In genomic region chr3:104512424-104512748, GRCm38 (mm10) we compare ENCODE assay signal across 8 mouse cellular contexts. TPM values are rescaled to one million over a fixed set of nuclear protein-coding genes. Genes with fewer than 3 reads are reported as not detected.
A peak's percentile ranks its signal among the peaks of the same experiment; 100 is the strongest.
DNase-seq lines count a peak whose midpoint lies in the region; ATAC-seq and TF ChIP-seq lines count a peak whose summit lies in the region.

No protein-coding gene starts in this region.

- peak overlapping the region; percentile 75 for H3K4me2 ChIP-seq in heart, embryonic 14.5 days (ENCODE audit: low read length)
- peak overlapping the region; percentile 69 for H3K4me2 ChIP-seq in forebrain, postnatal 0 days (ENCODE audit: low read depth)

- peak overlapping the region; percentile 65 to 79 for H3K4me3 ChIP-seq in heart, embryonic 14.5 days (ENCODE audit: control insufficient read depth in 1 of 2, insufficient read depth in 1 of 2, low read depth in 1 of 2, low read length in 2 of 2)
- H3K4me3 ChIP-seq in ES-E14 (ENCODE audit: insufficient read depth in 1 of 2, low read depth in 1 of 2, low read length in 2 of 2, poor library complexity in 1 of 2, severe bottlenecking in 1 of 2) (peak overlapping the region; percentile 59 to 80), macrophage (ENCODE audit: inconsistent target) (peak overlapping the region; percentile 87)
- peak overlapping the region; percentile 97 for H3K4me3 ChIP-seq in forebrain, postnatal 0 days (ENCODE audit: low read depth, low read length)

- no peak for TF ChIP-seq CTCF in forebrain, postnatal 0 days (IDR thresholded peaks at IDR 0.05; ENCODE audit: low read depth)

- DNase-seq in heart, adult 8-10 months (ENCODE audit: low spot score): no peak
- DNase-seq in ES-E14 (ENCODE audit: low read depth, low spot score): no peak
- no peak for DNase-seq in forebrain, postnatal 0 days
- no peak for DNase-seq in MN1 (ENCODE audit: low spot score)
- DNase-seq in urinary bladder, postnatal 14 days (ENCODE audit: low spot score): no peak
- no peak for DNase-seq in embryo, embryonic 10.5 days (ENCODE audit: low spot score)

- peak overlapping the region; percentile 72 for H3K9ac ChIP-seq in heart, embryonic 14.5 days (ENCODE audit: low read length)
- H3K9ac ChIP-seq in ES-E14 (ENCODE audit: insufficient read depth, low read depth, low read length, poor library complexity, severe bottlenecking): no peak overlapping the region
- H3K9ac ChIP-seq in forebrain, postnatal 0 days: peak overlapping the region; percentile 58

- 24% methylated on average over 5 of the region's 5 CpGs for WGBS in heart, embryonic 14.5 days
- WGBS in forebrain, postnatal 0 days: 18% methylated on average over 5 of the region's 5 CpGs
- WGBS in macrophage (ENCODE audit: missing documents): 1% methylated on average over 5 of the region's 5 CpGs

- H3K27me3 ChIP-seq in heart, embryonic 14.5 days (ENCODE audit: control insufficient read depth, insufficient read depth, low read length): no peaks in the 10 kb centered on the region
- no peaks in the 10 kb centered on the region for H3K27me3 ChIP-seq in forebrain, postnatal 0 days (ENCODE audit: insufficient read depth, low read length)

- in situ Hi-C loops in ES-E14 (cut with MboI; ENCODE audit: low sequenced_read_pairs in 2 of 2, unreplicated experiment in 2 of 2): loop anchor here (10.0 to 25.0 kb wide), 2 partner anchors 172 to 175 kb away; no protein-coding TSS in a partner anchor

- peak overlapping the region; percentile 91 to 94 for H3K27ac ChIP-seq in heart, embryonic 14.5 days (replicated peaks in 1 of 2; ENCODE audit: control insufficient read depth in 1 of 2, insufficient read depth in 1 of 2, low read depth in 2 of 2, low read length in 2 of 2)
- no peak overlapping the region for H3K27ac ChIP-seq in ES-E14 (ENCODE audit: insufficient read depth, low read depth, low read length, poor library complexity, severe bottlenecking)
- peak overlapping the region; percentile 82 for H3K27ac ChIP-seq in forebrain, postnatal 0 days (ENCODE audit: low read depth, low read length)
- peak overlapping the region; percentile 59 for H3K27ac ChIP-seq in macrophage

- no peaks in the 10 kb centered on the region for H3K9me3 ChIP-seq in heart, embryonic 14.5 days (ENCODE audit: control insufficient read depth, low read length)
- H3K9me3 ChIP-seq in ES-E14 (ENCODE audit: control insufficient read depth, insufficient read depth, low read depth, low read length): no peaks in the 10 kb centered on the region
- no peaks in the 10 kb centered on the region for H3K9me3 ChIP-seq in forebrain, postnatal 0 days (ENCODE audit: low read length)

- no peak for ATAC-seq in heart, embryonic 14.5 days (ENCODE audit: insufficient number of reproducible peaks, insufficient read depth, low FRiP score, low read depth)
- no peak for ATAC-seq in forebrain, postnatal 0 days

- H3K79me2 ChIP-seq in macrophage (ENCODE audit: inconsistent target): peaks cover 39% of the 10 kb centered on the region

- H3K4me1 ChIP-seq in heart, embryonic 14.5 days (ENCODE audit: control insufficient read depth in 2 of 2, insufficient read depth in 2 of 2, low read length in 2 of 2): peaks cover 0 to 18% of the 10 kb centered on the region in 2 experiments; a peak in 2 of 4 replicates
- no peaks in the 10 kb centered on the region for H3K4me1 ChIP-seq in ES-E14 (ENCODE audit: control insufficient read depth in 2 of 2, insufficient read depth in 2 of 2, low read length in 2 of 2, poor library complexity in 1 of 2)
- H3K4me1 ChIP-seq in forebrain, postnatal 0 days (ENCODE audit: insufficient read depth): peaks cover 13% of the 10 kb centered on the region

- no peaks in the 10 kb centered on the region for H3K36me3 ChIP-seq in heart, embryonic 14.5 days (ENCODE audit: control insufficient read depth, insufficient read depth, low read length)
- H3K36me3 ChIP-seq in ES-E14 (ENCODE audit: control insufficient read depth, insufficient read depth, low read length, poor library complexity, severe bottlenecking): no peaks in the 10 kb centered on the region
- H3K36me3 ChIP-seq in forebrain, postnatal 0 days (ENCODE audit: insufficient read depth): no peaks in the 10 kb centered on the region
- no peaks in the 10 kb centered on the region for H3K36me3 ChIP-seq in macrophage (ENCODE audit: inconsistent target)

TF ChIP-seq in ES-E14, 5 proteins besides CTCF, POLR2A, EP300 and RAD21:
- TF ChIP-seq MAFK (IDR thresholded peaks at IDR 0.05; ENCODE audit: insufficient read depth, low read depth, low read length) (no peak), ZC3H11A (IDR thresholded peaks at IDR 0.05; ENCODE audit: borderline replicate concordance, low read depth, low read length) (no peak)

RNA-seq across cellular contexts. Expression of gene Lrig2, which starts 0.7 kb away (rescaled TPM):
- polyA plus RNA-seq in heart, embryonic 14.5 days (2014; fragmentation: Nextera tagmentation; extraction: Ambion mirVana): 14.4 and 16.8 TPM in 2 replicates
- 10 to 100 TPM in 1 of 4 experiments, 1 to 10 TPM in 3; 8.8 to 11.3 (median 9.4) TPM for total RNA-seq in heart, adult 8-10 months (2022)
- total RNA-seq in ES-E14 (2012; rRNA removed): 21.7 and 26.7 TPM in 2 replicates
- 32.2 and 45.1 TPM in 2 replicates for total RNA-seq in forebrain, postnatal 0 days (2014; rRNA removed)
- polyA plus RNA-seq in forebrain, postnatal 0 days (2015; fragmentation: Nextera tagmentation; extraction: Ambion mirVana): 8.5 and 14.8 TPM in 2 replicates
- 100 to 1,000 TPM in 3 of 26 experiments, 10 to 100 TPM in 23; 22.7 to 135 (median 65.9) TPM for total RNA-seq in macrophage (2018; cell fraction: chromatin; rRNA removed)
- 10 to 100 TPM in 7 of 26 experiments, 1 to 10 TPM in 19; 3.7 to 14.8 (median 8.5) TPM for total RNA-seq in macrophage (2018; cell fraction: cytosol; rRNA removed)
- 10 to 100 TPM; 16.2 to 80.4 (median 35.5) TPM for total RNA-seq in macrophage (2018; cell fraction: nucleus; rRNA removed)
- 5.4 to 7.2 TPM (median 6.6 TPM) in 3 replicates for polyA plus RNA-seq in macrophage (2018)
